Mouse (Mus musculus) spleen, adult 2 months (tissue): ENCODE data around the gene Tusc1.

Experiments
- CTCF ChIP-seq: fragments of 200-500 bp; IDR thresholded peaks from 2 replicates; pipeline ENCODE4 v1.5.1; 2011; ENCODE audit warnings: mild to moderate bottlenecking, inconsistent platforms; ENCODE audit not compliant: insufficient read depth, insufficient read length, insufficient replicate concordance; ENCODE audit errors: extremely low read depth
- POLR2A ChIP-seq: fragments of 200-500 bp; IDR thresholded peaks from 2 replicates; pipeline ENCODE4 v1.6.1; 2011; ENCODE audit warnings: low read depth, low read length, inconsistent platforms

GRCm38 (mm10) chr4:93335118-93336003, at the start of gene Tusc1:
- TF ChIP-seq POLR2A, result no peak
- no peak for TF ChIP-seq CTCF
